24 mouse cellular contexts compared by ENCODE assay signal in the genomic region with DNA sequence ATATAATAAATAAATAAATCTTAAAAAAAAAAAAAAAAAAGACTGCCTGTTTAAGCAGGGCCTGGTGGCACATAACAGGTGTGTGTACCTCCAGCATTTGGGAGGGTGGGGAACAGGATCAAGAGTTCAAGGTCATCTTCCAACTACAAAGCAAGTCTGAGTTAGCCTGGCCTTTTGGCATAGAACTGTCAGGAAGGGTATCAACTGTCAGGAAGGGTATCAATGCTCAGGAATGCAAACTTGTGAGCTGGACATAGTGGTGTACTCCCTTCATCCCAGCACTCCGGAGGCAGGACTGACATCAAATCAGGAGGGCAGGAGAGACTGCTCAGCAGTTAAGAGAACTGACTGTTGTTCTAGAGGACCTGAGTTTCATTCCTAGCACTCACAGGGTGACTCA. TPM values are rescaled to one million over a fixed set of nuclear protein-coding genes. Genes with fewer than 3 reads are reported as not detected.
DNase-seq lines count a peak whose midpoint lies in the region; ATAC-seq and TF ChIP-seq lines count a peak whose summit lies in the region.
"Had no signal": no experiment of that assay in that cellular context is flagged by ENCODE, and none has a peak within 500 bp of the region (broad histone marks: within the 10 kb centered on the region; RNA-seq: fewer than 3 reads in every experiment).

No protein-coding gene starts in this region.

- no peak overlapping the region for H3K9ac ChIP-seq in heart, embryonic 11.5 days (ENCODE audit: low read depth, low read length)
- no peak overlapping the region for H3K9ac ChIP-seq in ES-Bruce4 (ENCODE audit: low read depth, poor library complexity, severe bottlenecking)
- H3K9ac ChIP-seq in neural tube, embryonic 15.5 days (replicated peaks): no peak overlapping the region
- H3K9ac ChIP-seq: embryonic facial prominence, embryonic 12.5 days; forebrain, embryonic 13.5 days; forebrain, embryonic 15.5 days; forebrain, postnatal 0 days had no signal

- H3K9me3 ChIP-seq in heart, embryonic 10.5 days: no peaks in the 10 kb centered on the region
- H3K9me3 ChIP-seq in heart, embryonic 11.5 days (replicated peaks; ENCODE audit: control insufficient read depth, low read length): no peaks in the 10 kb centered on the region
- H3K9me3 ChIP-seq in ES-Bruce4 (replicated peaks; ENCODE audit: control insufficient read depth, insufficient read depth, low read length, poor library complexity, severe bottlenecking): no peaks in the 10 kb centered on the region
- no peaks in the 10 kb centered on the region for H3K9me3 ChIP-seq in neural tube, embryonic 15.5 days (replicated peaks)
- H3K9me3 ChIP-seq: embryonic facial prominence, embryonic 10.5 days; embryonic facial prominence, embryonic 12.5 days; forebrain, embryonic 13.5 days; forebrain, embryonic 15.5 days; G1E had no signal

- TF ChIP-seq POLR2A in ES-Bruce4 (IDR thresholded peaks at IDR 0.05; ENCODE audit: insufficient read depth, low read length): no peak

- no peak for TF ChIP-seq EP300 in ES-Bruce4 (IDR thresholded peaks at IDR 0.05; ENCODE audit: insufficient read depth, low read depth, low read length)

- H3K4me2 ChIP-seq in heart, embryonic 11.5 days: no peak overlapping the region
- no peak overlapping the region for H3K4me2 ChIP-seq in neural tube, embryonic 15.5 days
- H3K4me2 ChIP-seq: embryonic facial prominence, embryonic 12.5 days; forebrain, embryonic 13.5 days; forebrain, embryonic 15.5 days had no signal

- 75% methylated on average over 1 of the region's 1 CpGs for WGBS in heart, embryonic 10.5 days
- 75% methylated on average over 1 of the region's 1 CpGs for WGBS in heart, embryonic 11.5 days (ENCODE audit: insufficient replicate concordance)
- WGBS in neural tube, embryonic 15.5 days: 100% methylated on average over 1 of the region's 1 CpGs

- intact Hi-C loops in left cerebral cortex, adult 2 months (cut with DNase I): no loop called here

- no peak for TF ChIP-seq CTCF in ES-Bruce4 (IDR thresholded peaks at IDR 0.05; ENCODE audit: low read depth, low read length)
- TF ChIP-seq CTCF in left cerebral cortex, adult 2 months (IDR thresholded peaks at IDR 0.05): no peak

- no peaks in the 10 kb centered on the region for H3K27me3 ChIP-seq in heart, embryonic 10.5 days (ENCODE audit: insufficient read depth, poor library complexity, severe bottlenecking)
- H3K27me3 ChIP-seq in heart, embryonic 11.5 days (ENCODE audit: control insufficient read depth, insufficient read depth, low read length): no peaks in the 10 kb centered on the region
- H3K27me3 ChIP-seq in ES-Bruce4 (ENCODE audit: control insufficient read depth, insufficient read depth, low read length, poor library complexity, severe bottlenecking): no peaks in the 10 kb centered on the region
- H3K27me3 ChIP-seq in neural tube, embryonic 15.5 days (replicated peaks): no peaks in the 10 kb centered on the region
- H3K27me3 ChIP-seq: embryonic facial prominence, embryonic 12.5 days; forebrain, embryonic 13.5 days; forebrain, embryonic 15.5 days; Patski had no signal

- H3K4me1 ChIP-seq in heart, embryonic 10.5 days: peaks cover 9% of the 10 kb centered on the region
- H3K4me1 ChIP-seq in heart, embryonic 11.5 days (ENCODE audit: control insufficient read depth, insufficient read depth, low read length): peaks cover 4% of the 10 kb centered on the region; the same call in 1 of the 2 replicates
- peaks cover 2% of the 10 kb centered on the region for H3K4me1 ChIP-seq in ES-Bruce4 (ENCODE audit: control insufficient read depth, insufficient read depth, low read length)
- H3K4me1 ChIP-seq in neural tube, embryonic 15.5 days: 0 out of 2 replicates have a peak, but pooled peaks cover 3% of the 10 kb centered on the region
- H3K4me1 ChIP-seq: embryonic facial prominence, embryonic 10.5 days; embryonic facial prominence, embryonic 12.5 days had no signal

- no peak overlapping the region for H3K27ac ChIP-seq in heart, embryonic 10.5 days
- H3K27ac ChIP-seq in heart, embryonic 11.5 days (ENCODE audit: low read depth, low read length): no peak overlapping the region
- peak overlapping the region; percentile 8; the same call in 1 of the 2 replicates for H3K27ac ChIP-seq in ES-Bruce4 (ENCODE audit: insufficient read depth, low read length)
- H3K27ac ChIP-seq in left cerebral cortex, adult 2 months: no peak overlapping the region
- H3K27ac ChIP-seq in neural tube, embryonic 15.5 days (replicated peaks): no peak overlapping the region
- H3K27ac ChIP-seq: embryonic facial prominence, embryonic 10.5 days; embryonic facial prominence, embryonic 12.5 days; forebrain, embryonic 13.5 days; forebrain, embryonic 15.5 days had no signal

- peak; percentile 51 for DNase-seq in heart, embryonic 10.5 days (ENCODE audit: low spot score)
- DNase-seq in ES-CJ7 (ENCODE audit: low read depth, low spot score): peak; percentile 72
- DNase-seq in R1 (ENCODE audit: low read depth, low spot score): peak; percentile 67
- DNase-seq in left cerebral cortex, adult 2 months (ENCODE audit: extremely low spot score in 1 of 2, low spot score in 2 of 2): no peak
- DNase-seq in thymus, postnatal 25 days: no peak
- DNase-seq: adrenal gland, adult 8-10 months; adrenal gland, postnatal 14 days; adrenal gland, postnatal 36 days; cerebellum, adult 11-12 months; cerebellum, adult 2 months; cerebellum, adult 9-10 months; cerebellum, postnatal 10 days; cerebellum, postnatal 25 days; forebrain, postnatal 0 days had no signal

- peaks cover 16% of the 10 kb centered on the region; the same call in 1 of the 2 replicates for H3K36me3 ChIP-seq in heart, embryonic 10.5 days
- H3K36me3 ChIP-seq in heart, embryonic 11.5 days (ENCODE audit: control insufficient read depth, insufficient read depth, low read length): no peaks in the 10 kb centered on the region
- no peaks in the 10 kb centered on the region for H3K36me3 ChIP-seq in ES-Bruce4 (ENCODE audit: control insufficient read depth, insufficient read depth, low read length, poor library complexity, severe bottlenecking)
- no peaks in the 10 kb centered on the region for H3K36me3 ChIP-seq in neural tube, embryonic 15.5 days
- H3K36me3 ChIP-seq: forebrain, embryonic 15.5 days had no signal

- ATAC-seq in heart, embryonic 11.5 days (replicated peaks; ENCODE audit: insufficient number of reproducible peaks, low FRiP score, low TSS enrichment): no peak
- ATAC-seq in neural tube, embryonic 15.5 days (ENCODE audit: low FRiP score): no peak
- ATAC-seq: activated CD4-positive, CD25-positive, alpha-beta regulatory T cell, adult 4 months; forebrain, embryonic 13.5 days; forebrain, embryonic 15.5 days; forebrain, postnatal 0 days; Patski had no signal

- H3K4me3 ChIP-seq in heart, embryonic 10.5 days: no peak overlapping the region
- H3K4me3 ChIP-seq in heart, embryonic 11.5 days (ENCODE audit: low read depth, low read length): no peak overlapping the region
- H3K4me3 ChIP-seq in ES-Bruce4 (ENCODE audit: low read depth, low read length): no peak overlapping the region
- H3K4me3 ChIP-seq in left cerebral cortex, adult 2 months: no peak overlapping the region
- no peak overlapping the region for H3K4me3 ChIP-seq in neural tube, embryonic 15.5 days (replicated peaks)
- H3K4me3 ChIP-seq: embryonic facial prominence, embryonic 10.5 days; embryonic facial prominence, embryonic 12.5 days; forebrain, embryonic 13.5 days; forebrain, embryonic 15.5 days had no signal

RNA-seq across cellular contexts. Expression of a gene that starts 8.1 kb away (rescaled TPM):
- 199 and 306 TPM in 2 replicates for polyA plus RNA-seq in heart, embryonic 10.5 days (2016; fragmentation: Nextera tagmentation; extraction: Ambion mirVana)
- polyA plus RNA-seq in heart, embryonic 11.5 days (2014; fragmentation: Nextera tagmentation; extraction: Ambion mirVana): 205 and 242 TPM in 2 replicates
- polyA plus RNA-seq in ES-Bruce4 (2011; ENCODE audit: insufficient read depth, insufficient read length, low read depth, missing spikeins): 511 and 547 TPM in 2 replicates
- total RNA-seq in left cerebral cortex, adult 2 months (2021): 100 to 1,000 TPM; 184 to 190 TPM
- 183 and 211 TPM in 2 replicates for polyA plus RNA-seq in neural tube, embryonic 15.5 days (2015; fragmentation: Nextera tagmentation; extraction: Ambion mirVana)

RNA-seq across cellular contexts. Expression of a gene that starts 29.0 kb away (rescaled TPM):
- 24.2 and 34.1 TPM in 2 replicates for polyA plus RNA-seq in heart, embryonic 10.5 days (2016; fragmentation: Nextera tagmentation; extraction: Ambion mirVana)
- polyA plus RNA-seq in heart, embryonic 11.5 days (2014; fragmentation: Nextera tagmentation; extraction: Ambion mirVana): 24.8 and 26.4 TPM in 2 replicates
- 43.4 and 44.8 TPM in 2 replicates for polyA plus RNA-seq in ES-Bruce4 (2011; ENCODE audit: insufficient read depth, insufficient read length, low read depth, missing spikeins)
- total RNA-seq in left cerebral cortex, adult 2 months (2021): 10 to 100 TPM; 27.8 to 28.3 TPM
- polyA plus RNA-seq in neural tube, embryonic 15.5 days (2015; fragmentation: Nextera tagmentation; extraction: Ambion mirVana): 35.0 and 39.1 TPM in 2 replicates

RNA-seq across cellular contexts. Expression of a gene that starts 51.7 kb away (rescaled TPM):
- 21.7 and 26.1 TPM in 2 replicates for polyA plus RNA-seq in heart, embryonic 10.5 days (2016; fragmentation: Nextera tagmentation; extraction: Ambion mirVana)
- polyA plus RNA-seq in heart, embryonic 11.5 days (2014; fragmentation: Nextera tagmentation; extraction: Ambion mirVana): 16.7 and 17.2 TPM in 2 replicates
- polyA plus RNA-seq in ES-Bruce4 (2011; ENCODE audit: insufficient read depth, insufficient read length, low read depth, missing spikeins): 130 and 133 TPM in 2 replicates
- 100 to 1,000 TPM; 578 to 608 TPM for total RNA-seq in left cerebral cortex, adult 2 months (2021)
- polyA plus RNA-seq in neural tube, embryonic 15.5 days (2015; fragmentation: Nextera tagmentation; extraction: Ambion mirVana): 57.6 and 76.0 TPM in 2 replicates

RNA-seq across cellular contexts. Expression of a gene that starts 58.8 kb away (rescaled TPM):
- polyA plus RNA-seq in heart, embryonic 10.5 days (2016; fragmentation: Nextera tagmentation; extraction: Ambion mirVana): 15.1 and 17.9 TPM in 2 replicates
- polyA plus RNA-seq in heart, embryonic 11.5 days (2014; fragmentation: Nextera tagmentation; extraction: Ambion mirVana): 11.6 and 11.7 TPM in 2 replicates
- 21.9 and 22.5 TPM in 2 replicates for polyA plus RNA-seq in ES-Bruce4 (2011; ENCODE audit: insufficient read depth, insufficient read length, low read depth, missing spikeins)
- 10 to 100 TPM; 31.4 to 31.7 TPM for total RNA-seq in left cerebral cortex, adult 2 months (2021)
- 40.6 and 49.0 TPM in 2 replicates for polyA plus RNA-seq in neural tube, embryonic 15.5 days (2015; fragmentation: Nextera tagmentation; extraction: Ambion mirVana)

Comparison
In these comparisons a context has a peak if more than half of its experiments do, and no peak if none do; other contexts are left out.
1. DNase-seq: peak in heart, embryonic 10.5 days (single experiment), ES-CJ7 (single experiment) and R1 (single experiment); none in left cerebral cortex, adult 2 months (0 of 2) and thymus, postnatal 25 days (single experiment).